Mouse (Mus musculus): ENCODE results near the gene Ifi35. TPM values are rescaled to one million over a fixed set of nuclear protein-coding genes. Genes with fewer than 3 reads are reported as not detected.

Ifi35 gene
- polyA plus RNA-seq, 1 experiment from 2014 or later, result 17.1 TPM

- Histone ChIP-seq H3K27me3 (ENCODE audit: control insufficient read depth, insufficient read depth, low read length) (no peaks in the 10 kb centered on the region), H3K4me2 (ENCODE audit: low read length) (no peak overlapping the region), H3K36me3 (ENCODE audit: control insufficient read depth, insufficient read depth, low read length) (peaks cover 62% of the 10 kb centered on the region), H3K27ac (replicated peaks in 1 of 2; ENCODE audit: control insufficient read depth in 1 of 2, insufficient read depth in 1 of 2, low read depth in 2 of 2, low read length in 2 of 2) (no peak overlapping the region), H3K4me3 (ENCODE audit: control insufficient read depth in 1 of 2, insufficient read depth in 1 of 2, low read depth in 1 of 2, low read length in 2 of 2) (no peak overlapping the region), H3K9me3 (ENCODE audit: control insufficient read depth, low read length) (no peaks in the 10 kb centered on the region), H3K4me1 (ENCODE audit: control insufficient read depth in 2 of 2, insufficient read depth in 2 of 2, low read length in 2 of 2) (peaks cover 2% of the 10 kb centered on the region in 2 experiments; a peak in 3 of 4 replicates), H3K9ac (ENCODE audit: low read length) (no peak overlapping the region)
- WGBS, result 88% methylated on average over 9 of the region's 9 CpGs
- ATAC-seq (ENCODE audit: insufficient number of reproducible peaks, insufficient read depth, low FRiP score, low read depth), result no peak
Measured at GRCm38 (mm10) chr11:101457631-101458030, 9.4 kb downstream of the Ifi35 start.

- Histone ChIP-seq H3K4me3 (ENCODE audit: control insufficient read depth in 1 of 2, insufficient read depth in 1 of 2, low read depth in 1 of 2, low read length in 2 of 2) (no peak overlapping the region), H3K4me1 (ENCODE audit: control insufficient read depth in 2 of 2, insufficient read depth in 2 of 2, low read length in 2 of 2) (peaks cover 4 to 8% of the 10 kb centered on the region in 2 experiments; a peak in 3 of 4 replicates), H3K27ac (replicated peaks in 1 of 2; ENCODE audit: control insufficient read depth in 1 of 2, insufficient read depth in 1 of 2, low read depth in 2 of 2, low read length in 2 of 2) (no peak overlapping the region), H3K9me3 (ENCODE audit: control insufficient read depth, low read length) (no peaks in the 10 kb centered on the region), H3K4me2 (ENCODE audit: low read length) (no peak overlapping the region), H3K36me3 (ENCODE audit: control insufficient read depth, insufficient read depth, low read length) (peaks cover 64% of the 10 kb centered on the region), H3K9ac (ENCODE audit: low read length) (no peak overlapping the region), H3K27me3 (ENCODE audit: control insufficient read depth, insufficient read depth, low read length) (no peaks in the 10 kb centered on the region)
- WGBS, result 75% methylated on average over 12 of the region's 12 CpGs
- no peak for ATAC-seq (ENCODE audit: insufficient number of reproducible peaks, insufficient read depth, low FRiP score, low read depth)
Measured at GRCm38 (mm10) chr11:101458217-101458616, 10.0 kb downstream of the Ifi35 start.

- Histone ChIP-seq H3K27me3 (ENCODE audit: control insufficient read depth, insufficient read depth, low read length) (no peaks in the 10 kb centered on the region), H3K27ac (replicated peaks in 1 of 2; ENCODE audit: control insufficient read depth in 1 of 2, insufficient read depth in 1 of 2, low read depth in 2 of 2, low read length in 2 of 2) (no peak overlapping the region), H3K4me3 (ENCODE audit: control insufficient read depth in 1 of 2, insufficient read depth in 1 of 2, low read depth in 1 of 2, low read length in 2 of 2) (no peak overlapping the region), H3K4me2 (ENCODE audit: low read length) (no peak overlapping the region), H3K9ac (ENCODE audit: low read length) (no peak overlapping the region), H3K36me3 (ENCODE audit: control insufficient read depth, insufficient read depth, low read length) (peaks cover 64% of the 10 kb centered on the region), H3K4me1 (ENCODE audit: control insufficient read depth in 2 of 2, insufficient read depth in 2 of 2, low read length in 2 of 2) (peaks cover 9 to 22% of the 10 kb centered on the region in 2 experiments), H3K9me3 (ENCODE audit: control insufficient read depth, low read length) (no peaks in the 10 kb centered on the region)
- 45% methylated on average over 6 of the region's 6 CpGs for WGBS
- no peak for ATAC-seq (ENCODE audit: insufficient number of reproducible peaks, insufficient read depth, low FRiP score, low read depth)
Measured at GRCm38 (mm10) chr11:101459716-101460115, 11.5 kb downstream of the Ifi35 start.

GRCm38 (mm10) chr11:101460321-101460720, 12.1 kb downstream of the Ifi35 start:
- Histone ChIP-seq H3K4me2 (ENCODE audit: low read length) (no peak overlapping the region), H3K4me1 (ENCODE audit: control insufficient read depth in 2 of 2, insufficient read depth in 2 of 2, low read length in 2 of 2) (peaks cover 11 to 24% of the 10 kb centered on the region in 2 experiments), H3K36me3 (ENCODE audit: control insufficient read depth, insufficient read depth, low read length) (peaks cover 64% of the 10 kb centered on the region), H3K9ac (ENCODE audit: low read length) (no peak overlapping the region), H3K4me3 (ENCODE audit: control insufficient read depth in 1 of 2, insufficient read depth in 1 of 2, low read depth in 1 of 2, low read length in 2 of 2) (no peak overlapping the region), H3K27me3 (ENCODE audit: control insufficient read depth, insufficient read depth, low read length) (no peaks in the 10 kb centered on the region), H3K9me3 (ENCODE audit: control insufficient read depth, low read length) (no peaks in the 10 kb centered on the region), H3K27ac (replicated peaks in 1 of 2; ENCODE audit: control insufficient read depth in 1 of 2, insufficient read depth in 1 of 2, low read depth in 2 of 2, low read length in 2 of 2) (no peak overlapping the region)
- no peak for ATAC-seq (ENCODE audit: insufficient number of reproducible peaks, insufficient read depth, low FRiP score, low read depth)
- 84% methylated on average over 15 of the region's 15 CpGs for WGBS

DNA sequence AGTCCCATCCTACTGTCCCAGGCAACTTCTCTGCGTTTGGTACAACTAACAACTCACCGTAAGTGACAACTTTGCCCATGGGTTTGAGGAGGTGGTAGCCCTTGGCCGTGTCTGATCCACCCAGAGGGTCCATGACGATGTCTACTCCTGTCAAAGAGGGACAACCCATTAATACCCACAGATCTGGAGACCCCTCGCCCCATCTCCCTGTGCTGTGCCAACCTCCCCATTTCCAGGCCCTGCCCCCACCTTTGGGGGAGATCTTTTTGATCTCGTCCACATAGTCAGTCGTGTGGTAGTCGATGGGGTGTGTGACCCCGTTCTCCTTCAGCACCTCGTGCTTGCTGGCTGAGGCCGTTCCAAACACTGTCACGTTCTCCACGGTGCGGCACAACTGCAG, 13.9 kb downstream of the Ifi35 start:
- Histone ChIP-seq H3K36me3 (ENCODE audit: control insufficient read depth, insufficient read depth, low read length) (peaks cover 57% of the 10 kb centered on the region), H3K4me3 (ENCODE audit: control insufficient read depth in 1 of 2, insufficient read depth in 1 of 2, low read depth in 1 of 2, low read length in 2 of 2) (no peak overlapping the region), H3K9ac (ENCODE audit: low read length) (no peak overlapping the region), H3K4me2 (ENCODE audit: low read length) (no peak overlapping the region), H3K27me3 (ENCODE audit: control insufficient read depth, insufficient read depth, low read length) (no peaks in the 10 kb centered on the region), H3K4me1 (ENCODE audit: control insufficient read depth in 2 of 2, insufficient read depth in 2 of 2, low read length in 2 of 2) (peaks cover 11 to 31% of the 10 kb centered on the region in 2 experiments), H3K9me3 (ENCODE audit: control insufficient read depth, low read length) (no peaks in the 10 kb centered on the region), H3K27ac (replicated peaks in 1 of 2; ENCODE audit: control insufficient read depth in 1 of 2, insufficient read depth in 1 of 2, low read depth in 2 of 2, low read length in 2 of 2) (no peak overlapping the region)
- no peak for ATAC-seq (ENCODE audit: insufficient number of reproducible peaks, insufficient read depth, low FRiP score, low read depth)
- 89% methylated on average over 14 of the region's 14 CpGs for WGBS

DNA sequence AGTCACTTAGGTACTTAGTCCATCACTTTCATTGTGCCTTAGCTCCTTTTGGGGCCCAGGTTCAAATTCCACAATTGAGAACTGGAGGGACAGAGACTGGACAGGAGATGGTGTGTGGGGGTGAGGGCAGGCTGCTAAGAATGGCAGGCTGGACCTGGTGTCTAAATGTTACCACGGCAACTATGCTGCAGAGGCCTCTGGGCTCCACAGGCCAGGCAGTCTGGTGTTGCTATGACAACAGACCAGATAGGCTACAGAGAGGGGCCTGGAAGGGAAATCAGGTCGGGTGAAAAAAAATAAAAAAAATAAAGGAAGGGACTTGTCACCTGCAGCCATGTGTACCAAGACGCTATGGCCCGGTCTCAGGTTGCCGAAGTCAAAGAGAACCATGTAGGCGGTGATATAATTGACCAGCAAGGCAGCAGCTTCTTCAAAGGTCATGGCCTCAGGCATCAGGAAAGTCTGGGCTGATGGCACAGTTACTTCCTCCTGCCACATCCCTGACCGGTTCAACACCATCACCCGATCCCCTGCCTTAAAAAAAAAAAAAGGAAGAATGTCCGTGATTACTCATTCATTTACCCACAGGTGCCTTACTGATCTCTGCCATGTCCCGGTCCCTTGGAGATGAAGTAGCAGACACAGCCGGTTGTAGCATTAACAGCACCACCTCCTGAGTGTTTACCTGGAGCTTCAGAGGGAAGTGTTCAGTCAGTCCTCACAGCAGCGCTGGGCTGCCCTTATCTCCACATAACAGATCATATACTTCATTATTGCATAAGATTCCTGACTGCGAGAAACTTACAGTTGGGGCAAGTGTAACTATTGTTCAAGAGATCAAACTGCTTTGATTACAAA, 14.6 kb downstream of the Ifi35 start:
- 47% methylated on average over 13 of the region's 13 CpGs for WGBS
- Histone ChIP-seq H3K27ac (replicated peaks in 1 of 2; ENCODE audit: control insufficient read depth in 1 of 2, insufficient read depth in 1 of 2, low read depth in 2 of 2, low read length in 2 of 2) (no peak overlapping the region), H3K4me3 (ENCODE audit: control insufficient read depth in 1 of 2, insufficient read depth in 1 of 2, low read depth in 1 of 2, low read length in 2 of 2) (no peak overlapping the region), H3K4me1 (ENCODE audit: control insufficient read depth in 2 of 2, insufficient read depth in 2 of 2, low read length in 2 of 2) (peaks cover 11 to 34% of the 10 kb centered on the region in 2 experiments), H3K9me3 (ENCODE audit: control insufficient read depth, low read length) (no peaks in the 10 kb centered on the region), H3K9ac (ENCODE audit: low read length) (no peak overlapping the region), H3K4me2 (ENCODE audit: low read length) (no peak overlapping the region), H3K36me3 (ENCODE audit: control insufficient read depth, insufficient read depth, low read length) (peaks cover 50% of the 10 kb centered on the region), H3K27me3 (ENCODE audit: control insufficient read depth, insufficient read depth, low read length) (no peaks in the 10 kb centered on the region)
- no peak for ATAC-seq (ENCODE audit: insufficient number of reproducible peaks, insufficient read depth, low FRiP score, low read depth)

- Histone ChIP-seq H3K4me3 (ENCODE audit: control insufficient read depth in 1 of 2, insufficient read depth in 1 of 2, low read depth in 1 of 2, low read length in 2 of 2) (peak within 1 kb of the TSS; percentile 69 to 80), H3K4me1 (ENCODE audit: control insufficient read depth in 2 of 2, insufficient read depth in 2 of 2, low read length in 2 of 2) (peaks cover 14 to 41% of the 10 kb centered on the region in 2 experiments), H3K27ac (replicated peaks in 1 of 2; ENCODE audit: control insufficient read depth in 1 of 2, insufficient read depth in 1 of 2, low read depth in 2 of 2, low read length in 2 of 2) (peak within 1 kb of the TSS; percentile 78 to 89), H3K36me3 (ENCODE audit: control insufficient read depth, insufficient read depth, low read length) (peaks cover 34% of the 10 kb centered on the region), H3K4me2 (ENCODE audit: low read length) (peak within 1 kb of the TSS; percentile 98), H3K9me3 (ENCODE audit: control insufficient read depth, low read length) (no peaks in the 10 kb centered on the region), H3K9ac (ENCODE audit: low read length) (peak within 1 kb of the TSS; percentile 83), H3K27me3 (ENCODE audit: control insufficient read depth, insufficient read depth, low read length) (no peaks in the 10 kb centered on the region)
- no peak for ATAC-seq (ENCODE audit: insufficient number of reproducible peaks, insufficient read depth, low FRiP score, low read depth)
- 15% methylated on average over 12 of the region's 12 CpGs for WGBS
Measured at GRCm38 (mm10) chr11:101464211-101465100, 16.2 kb downstream of the Ifi35 start, which contains the start of gene Rnd2. Rnd2 (plus strand) TSS chr11:101464999.
